Mouse (Mus musculus): ENCODE results near the gene Emcn. TPM values are rescaled to one million over a fixed set of nuclear protein-coding genes. Genes with fewer than 3 reads are reported as not detected.

The Emcn gene
- polyA plus RNA-seq, 1 experiment, result not detected

- no peak overlapping the region for H3K4me3 ChIP-seq (ENCODE audit: low read depth, low read length)
- no peak overlapping the region for H3K27ac ChIP-seq (ENCODE audit: insufficient read depth, low read length)
- H3K27me3 ChIP-seq (ENCODE audit: control insufficient read depth, insufficient read depth, low read length, poor library complexity, severe bottlenecking), result no peaks in the 10 kb centered on the region
- TF ChIP-seq POLR2A (IDR thresholded peaks at IDR 0.05; ENCODE audit: insufficient read depth, low read length) (no peak), EP300 (IDR thresholded peaks at IDR 0.05; ENCODE audit: insufficient read depth, low read depth, low read length) (no peak), CTCF (IDR thresholded peaks at IDR 0.05; ENCODE audit: low read depth, low read length) (no peak)
- no peaks in the 10 kb centered on the region for H3K4me1 ChIP-seq (ENCODE audit: control insufficient read depth, insufficient read depth, low read length)
- no peak overlapping the region for H3K9ac ChIP-seq (ENCODE audit: low read depth, poor library complexity, severe bottlenecking)
- H3K9me3 ChIP-seq (replicated peaks; ENCODE audit: control insufficient read depth, insufficient read depth, low read length, poor library complexity, severe bottlenecking), result no peaks in the 10 kb centered on the region
- no peaks in the 10 kb centered on the region for H3K36me3 ChIP-seq (ENCODE audit: control insufficient read depth, insufficient read depth, low read length, poor library complexity, severe bottlenecking)
Measured at GRCm38 (mm10) chr3:137356697-137357096, 15.8 kb downstream of the Emcn start.

DNA sequence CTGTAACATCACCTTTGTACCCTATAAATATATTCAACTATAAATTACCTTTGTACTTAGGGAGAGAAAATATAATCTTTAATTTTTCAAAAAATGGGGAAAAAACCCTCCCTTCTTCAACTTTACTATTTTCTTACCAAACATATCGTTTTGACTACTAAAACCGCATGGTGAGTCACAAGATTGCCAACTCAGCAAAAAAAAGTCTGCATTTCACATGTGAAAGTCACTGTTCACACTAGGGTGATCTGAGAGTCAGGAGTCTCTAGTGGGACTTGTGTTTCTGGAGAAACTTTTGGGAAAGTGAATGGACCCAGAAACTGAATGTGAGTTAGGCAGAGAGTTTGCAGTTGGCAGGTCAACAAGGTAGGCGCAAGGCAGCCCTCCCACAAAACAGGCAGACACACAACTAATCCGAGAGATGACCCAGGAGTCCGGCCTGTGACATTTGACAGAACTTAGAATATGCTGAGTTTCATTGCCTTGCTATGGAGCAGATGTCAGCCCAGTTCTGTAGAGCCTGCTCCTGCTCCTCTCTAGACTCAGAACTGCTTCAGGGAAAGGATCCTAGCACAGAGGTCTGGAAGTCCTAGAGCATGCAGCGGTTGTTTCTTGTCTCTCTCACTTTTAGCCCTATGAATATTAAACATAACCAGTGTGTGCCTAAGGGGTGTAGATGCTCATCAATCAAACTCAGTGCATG, 26.4 kb downstream of the Emcn start:
- Histone ChIP-seq H3K27ac (ENCODE audit: insufficient read depth, low read length) (no peak overlapping the region), H3K36me3 (ENCODE audit: control insufficient read depth, insufficient read depth, low read length, poor library complexity, severe bottlenecking) (no peaks in the 10 kb centered on the region), H3K4me3 (ENCODE audit: low read depth, low read length) (no peak overlapping the region), H3K4me1 (ENCODE audit: control insufficient read depth, insufficient read depth, low read length) (no peaks in the 10 kb centered on the region), H3K9ac (ENCODE audit: low read depth, poor library complexity, severe bottlenecking) (no peak overlapping the region), H3K27me3 (ENCODE audit: control insufficient read depth, insufficient read depth, low read length, poor library complexity, severe bottlenecking) (no peaks in the 10 kb centered on the region), H3K9me3 (replicated peaks; ENCODE audit: control insufficient read depth, insufficient read depth, low read length, poor library complexity, severe bottlenecking) (no peaks in the 10 kb centered on the region)
- TF ChIP-seq EP300 (IDR thresholded peaks at IDR 0.05; ENCODE audit: insufficient read depth, low read depth, low read length) (no peak), POLR2A (IDR thresholded peaks at IDR 0.05; ENCODE audit: insufficient read depth, low read length) (no peak), CTCF (IDR thresholded peaks at IDR 0.05; ENCODE audit: low read depth, low read length) (no peak)

DNA sequence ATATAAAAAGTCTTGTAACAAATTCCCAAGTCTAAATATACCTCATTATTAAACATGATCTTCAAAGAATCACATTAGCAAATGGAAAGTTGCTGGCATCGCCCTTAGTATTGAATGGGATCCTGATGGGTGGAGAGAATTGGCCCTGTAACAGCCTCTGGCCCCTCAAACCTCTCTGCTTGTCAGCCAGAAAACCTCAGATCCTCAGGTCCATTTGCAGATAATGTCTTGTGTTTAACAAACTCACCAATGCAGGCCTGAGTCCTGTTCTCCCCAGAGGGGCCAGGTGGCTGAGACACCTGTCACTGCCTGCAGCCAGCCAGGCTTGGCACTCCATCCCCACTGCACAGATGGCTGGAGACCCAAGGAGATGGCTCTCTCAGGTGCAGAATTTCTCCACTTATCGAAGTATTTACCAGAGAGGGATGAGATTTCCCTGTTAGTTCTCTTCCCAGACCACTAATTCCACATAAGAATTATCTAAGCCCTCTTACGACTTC, 27.0 kb downstream of the Emcn start:
- H3K36me3 ChIP-seq (ENCODE audit: control insufficient read depth, insufficient read depth, low read length, poor library complexity, severe bottlenecking), result no peaks in the 10 kb centered on the region
- no peaks in the 10 kb centered on the region for H3K27me3 ChIP-seq (ENCODE audit: control insufficient read depth, insufficient read depth, low read length, poor library complexity, severe bottlenecking)
- no peak overlapping the region for H3K27ac ChIP-seq (ENCODE audit: insufficient read depth, low read length)
- no peak overlapping the region for H3K4me3 ChIP-seq (ENCODE audit: low read depth, low read length)
- no peaks in the 10 kb centered on the region for H3K4me1 ChIP-seq (ENCODE audit: control insufficient read depth, insufficient read depth, low read length)
- no peaks in the 10 kb centered on the region for H3K9me3 ChIP-seq (replicated peaks; ENCODE audit: control insufficient read depth, insufficient read depth, low read length, poor library complexity, severe bottlenecking)
- no peak overlapping the region for H3K9ac ChIP-seq (ENCODE audit: low read depth, poor library complexity, severe bottlenecking)
- no peak for TF ChIP-seq POLR2A (IDR thresholded peaks at IDR 0.05; ENCODE audit: insufficient read depth, low read length)
- TF ChIP-seq CTCF (IDR thresholded peaks at IDR 0.05; ENCODE audit: low read depth, low read length), result no peak
- no peak for TF ChIP-seq EP300 (IDR thresholded peaks at IDR 0.05; ENCODE audit: insufficient read depth, low read depth, low read length)

DNA sequence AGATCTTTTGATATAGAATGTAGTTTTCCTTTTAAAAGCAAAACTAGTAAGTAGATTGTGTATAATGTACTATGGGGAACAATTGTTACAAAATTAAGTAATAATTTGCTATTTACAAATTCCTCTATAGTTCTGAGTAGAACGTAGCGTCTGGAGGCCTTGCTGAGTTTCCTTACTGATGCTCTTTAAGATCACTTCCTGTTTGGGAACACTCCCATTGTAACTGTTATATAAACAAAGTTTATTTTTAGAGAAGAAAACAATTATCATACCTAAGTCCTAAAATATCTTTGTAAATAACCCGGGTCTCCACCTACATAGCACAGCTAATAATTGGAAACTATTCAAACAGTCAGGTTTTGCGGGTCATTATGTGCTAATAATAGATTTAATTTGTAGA, 32.0 kb downstream of the Emcn start:
- H3K27ac ChIP-seq (ENCODE audit: insufficient read depth, low read length), result no peak overlapping the region
- H3K4me3 ChIP-seq (ENCODE audit: low read depth, low read length), result no peak overlapping the region
- TF ChIP-seq EP300 (IDR thresholded peaks at IDR 0.05; ENCODE audit: insufficient read depth, low read depth, low read length) (no peak), CTCF (IDR thresholded peaks at IDR 0.05; ENCODE audit: low read depth, low read length) (no peak), POLR2A (IDR thresholded peaks at IDR 0.05; ENCODE audit: insufficient read depth, low read length) (no peak)
- H3K9ac ChIP-seq (ENCODE audit: low read depth, poor library complexity, severe bottlenecking), result no peak overlapping the region
- no peaks in the 10 kb centered on the region for H3K27me3 ChIP-seq (ENCODE audit: control insufficient read depth, insufficient read depth, low read length, poor library complexity, severe bottlenecking)
- no peaks in the 10 kb centered on the region for H3K4me1 ChIP-seq (ENCODE audit: control insufficient read depth, insufficient read depth, low read length)
- H3K9me3 ChIP-seq (replicated peaks; ENCODE audit: control insufficient read depth, insufficient read depth, low read length, poor library complexity, severe bottlenecking), result no peaks in the 10 kb centered on the region
- H3K36me3 ChIP-seq (ENCODE audit: control insufficient read depth, insufficient read depth, low read length, poor library complexity, severe bottlenecking), result no peaks in the 10 kb centered on the region

- no peak overlapping the region for H3K9ac ChIP-seq (ENCODE audit: low read depth, poor library complexity, severe bottlenecking)
- no peak overlapping the region for H3K4me3 ChIP-seq (ENCODE audit: low read depth, low read length)
- H3K4me1 ChIP-seq (ENCODE audit: control insufficient read depth, insufficient read depth, low read length), result no peaks in the 10 kb centered on the region
- H3K9me3 ChIP-seq (replicated peaks; ENCODE audit: control insufficient read depth, insufficient read depth, low read length, poor library complexity, severe bottlenecking), result no peaks in the 10 kb centered on the region
- H3K27ac ChIP-seq (ENCODE audit: insufficient read depth, low read length), result no peak overlapping the region
- H3K36me3 ChIP-seq (ENCODE audit: control insufficient read depth, insufficient read depth, low read length, poor library complexity, severe bottlenecking), result no peaks in the 10 kb centered on the region
- TF ChIP-seq EP300 (IDR thresholded peaks at IDR 0.05; ENCODE audit: insufficient read depth, low read depth, low read length) (no peak), CTCF (IDR thresholded peaks at IDR 0.05; ENCODE audit: low read depth, low read length) (no peak), POLR2A (IDR thresholded peaks at IDR 0.05; ENCODE audit: insufficient read depth, low read length) (no peak)
- H3K27me3 ChIP-seq (ENCODE audit: control insufficient read depth, insufficient read depth, low read length, poor library complexity, severe bottlenecking), result no peaks in the 10 kb centered on the region
Measured at GRCm38 (mm10) chr3:137382311-137382710, 41.4 kb downstream of the Emcn start.

DNA sequence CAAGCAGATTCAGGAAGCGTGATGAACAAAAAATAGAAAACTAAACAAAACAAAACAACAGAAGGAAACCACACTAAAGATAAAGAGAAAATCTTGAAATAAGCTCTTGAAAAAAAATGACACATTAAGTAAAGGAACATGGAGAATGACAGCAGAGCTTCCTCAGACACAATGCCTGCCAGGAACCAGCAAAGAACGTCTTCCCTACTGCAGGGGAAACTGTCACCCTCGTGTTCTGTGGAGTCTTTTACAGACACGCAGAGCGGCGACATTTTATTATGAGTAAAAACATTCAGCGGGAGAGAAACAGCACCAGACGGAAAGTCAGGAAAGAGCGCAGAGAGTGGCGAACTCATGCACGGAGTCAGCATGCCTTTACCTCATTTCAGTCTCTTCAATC, 54.7 kb downstream of the Emcn start:
- H3K9me3 ChIP-seq (replicated peaks; ENCODE audit: control insufficient read depth, insufficient read depth, low read length, poor library complexity, severe bottlenecking), result no peaks in the 10 kb centered on the region
- TF ChIP-seq EP300 (IDR thresholded peaks at IDR 0.05; ENCODE audit: insufficient read depth, low read depth, low read length) (no peak), CTCF (IDR thresholded peaks at IDR 0.05; ENCODE audit: low read depth, low read length) (no peak), POLR2A (IDR thresholded peaks at IDR 0.05; ENCODE audit: insufficient read depth, low read length) (no peak)
- no peak overlapping the region for H3K4me3 ChIP-seq (ENCODE audit: low read depth, low read length)
- H3K27ac ChIP-seq (ENCODE audit: insufficient read depth, low read length), result no peak overlapping the region
- no peaks in the 10 kb centered on the region for H3K36me3 ChIP-seq (ENCODE audit: control insufficient read depth, insufficient read depth, low read length, poor library complexity, severe bottlenecking)
- no peak overlapping the region for H3K9ac ChIP-seq (ENCODE audit: low read depth, poor library complexity, severe bottlenecking)
- no peaks in the 10 kb centered on the region for H3K27me3 ChIP-seq (ENCODE audit: control insufficient read depth, insufficient read depth, low read length, poor library complexity, severe bottlenecking)
- H3K4me1 ChIP-seq (ENCODE audit: control insufficient read depth, insufficient read depth, low read length), result no peaks in the 10 kb centered on the region

All from ES-Bruce4 (cell line).